Mouse (Mus musculus) skeletal muscle tissue, adult 2 months (tissue): Measurements from ENCODE around the gene Hdlbp.
A peak's percentile ranks its signal among the peaks of the same experiment; 100 is the strongest.

Source experiments
- DNase-seq: peaks from one replicate; pipeline ENCODE4 v3.0.0-alpha.2; 2012; ENCODE audit warnings: low read depth, low spot score

Gene Hdlbp

DNA sequence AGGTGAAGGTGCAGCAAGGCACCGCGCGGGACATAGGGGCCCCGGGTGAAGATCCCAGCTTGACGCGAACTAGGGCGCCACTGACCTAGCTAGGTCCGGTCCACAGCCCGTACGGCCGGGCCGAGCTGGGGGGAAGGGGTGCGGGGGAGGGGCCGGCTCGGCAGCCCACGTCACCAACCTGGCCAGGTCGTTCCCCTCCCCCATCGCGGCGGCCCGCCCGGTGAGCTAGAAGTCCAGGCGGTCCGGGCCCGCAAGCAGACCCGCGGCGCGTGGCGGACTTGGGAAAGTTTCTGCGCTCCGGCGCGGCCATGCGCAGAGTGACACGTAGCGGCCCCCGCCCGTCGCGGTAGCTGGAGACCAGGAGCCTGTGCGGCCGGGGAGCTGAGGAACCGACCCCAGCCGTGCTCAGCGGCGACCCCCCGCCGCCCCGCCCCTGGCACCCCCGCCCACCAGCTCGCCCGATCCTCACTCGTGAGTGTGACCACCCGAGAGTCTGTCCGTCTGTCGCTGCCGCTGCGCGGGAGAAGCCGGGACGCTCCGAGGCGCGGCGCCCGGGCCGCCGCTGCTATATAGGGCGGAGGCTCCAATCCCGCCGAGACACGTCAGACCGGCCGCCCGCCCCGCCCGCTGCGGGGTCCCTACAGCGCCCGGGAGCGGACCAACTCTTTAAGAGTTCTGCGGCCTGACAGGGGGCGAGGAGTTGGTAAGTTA lies 33.3 kb downstream of the Hdlbp start:
- peak; percentile 65 for DNase-seq

DNA sequence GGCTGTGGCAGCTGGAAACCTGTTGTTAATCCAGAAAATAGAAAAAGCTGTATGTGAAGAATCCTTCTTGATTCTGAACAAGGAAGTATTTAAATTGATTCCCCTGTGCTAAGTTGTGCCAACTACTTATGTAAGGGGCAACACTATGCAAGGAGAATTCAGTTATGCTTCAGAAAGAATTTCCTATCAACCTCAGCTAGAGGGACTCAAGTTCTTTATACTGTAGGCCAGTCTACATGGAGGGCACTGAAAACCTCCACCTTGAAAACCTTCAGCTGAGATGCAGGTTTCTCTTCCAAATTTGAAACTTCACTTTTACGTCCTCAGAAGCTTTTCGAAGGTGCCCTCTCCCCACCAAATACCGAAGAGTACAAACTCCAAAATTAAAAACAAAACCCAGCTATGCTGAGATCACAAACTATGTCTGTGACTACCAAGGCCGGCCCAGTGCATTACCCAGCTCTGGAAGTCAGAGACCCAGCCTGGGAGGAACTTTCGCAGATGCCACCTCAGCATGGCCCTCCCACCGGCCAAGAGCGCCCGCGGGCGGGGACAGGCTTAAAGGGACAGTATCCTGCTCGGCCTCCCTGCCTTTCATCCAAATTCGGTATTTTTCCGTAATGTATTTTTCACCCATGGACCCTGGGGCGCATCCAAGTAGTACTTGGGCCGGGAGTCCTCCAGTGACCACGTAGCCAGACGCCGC lies 34.1 kb downstream of the Hdlbp start:
- peak; percentile 74 for DNase-seq

GRCm38 (mm10) chr1:93439321-93439720 lies 39.3 kb downstream of the Hdlbp start:
- no peak for DNase-seq

- no peak for DNase-seq
Observed at GRCm38 (mm10) chr1:93432087-93432486, 46.5 kb downstream of the Hdlbp start.

- DNase-seq = no peak
Observed at GRCm38 (mm10) chr1:93403403-93403802, 75.2 kb downstream of the Hdlbp start.

DNA sequence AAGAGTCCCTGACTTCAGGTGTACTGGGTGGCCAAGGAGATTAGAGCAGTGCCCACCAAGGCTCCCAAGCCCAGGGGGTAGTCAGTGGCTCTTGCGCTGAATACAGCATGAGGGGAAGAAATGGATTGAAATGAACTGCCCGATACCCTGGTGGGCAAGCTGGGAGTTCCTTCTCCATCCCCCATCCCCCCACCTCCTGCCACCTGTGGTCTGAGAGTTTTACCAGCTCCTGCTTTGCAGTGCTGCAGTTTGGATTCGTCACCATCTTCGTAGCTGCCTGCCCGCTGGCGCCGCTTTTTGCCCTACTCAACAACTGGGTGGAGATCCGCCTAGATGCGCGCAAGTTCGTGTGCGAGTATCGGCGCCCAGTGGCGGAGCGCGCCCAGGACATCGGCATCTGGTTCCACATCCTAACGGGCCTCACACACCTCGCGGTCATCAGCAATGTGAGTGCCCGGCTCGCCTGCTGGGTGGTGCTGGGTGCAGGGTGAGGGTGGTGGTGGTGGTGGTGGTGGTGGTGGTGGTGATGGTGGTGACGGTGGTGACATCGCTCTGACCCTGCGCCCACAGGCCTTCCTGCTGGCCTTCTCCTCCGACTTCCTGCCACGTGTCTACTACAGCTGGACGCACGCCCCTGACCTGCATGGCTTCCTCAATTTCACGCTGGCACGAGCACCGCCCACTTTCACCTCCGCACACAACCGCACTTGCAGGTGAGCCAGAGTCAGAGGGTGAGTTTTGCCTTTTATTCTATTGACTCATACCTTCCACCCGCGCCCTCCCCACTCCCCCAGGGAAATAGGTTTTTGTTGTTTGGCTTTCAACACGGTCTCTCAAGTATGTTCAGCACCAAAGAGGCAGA lies 77.2 kb downstream of the Hdlbp start:
- DNase-seq = no peak

- no peak for DNase-seq
Observed at GRCm38 (mm10) chr1:93388906-93389305, 89.7 kb downstream of the Hdlbp start.

DNA sequence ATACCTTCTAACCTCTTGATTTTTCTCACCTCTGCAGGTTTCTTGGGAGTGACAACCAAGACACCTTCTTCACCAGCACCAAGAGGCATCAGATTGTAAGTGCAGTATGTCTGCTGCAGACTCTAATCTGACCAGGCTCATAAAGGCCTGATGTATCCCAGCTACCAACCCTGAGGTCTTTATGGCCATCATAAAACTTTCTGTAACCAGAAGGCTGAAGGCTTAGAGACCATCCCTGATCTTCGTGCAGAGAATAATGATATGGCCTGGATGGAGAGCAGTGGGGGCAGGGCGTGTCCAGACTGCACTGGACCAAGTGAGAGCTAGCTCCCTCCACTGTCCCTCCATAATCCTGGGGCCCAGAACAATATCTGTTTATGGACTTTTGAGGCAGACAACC lies 91.4 kb downstream of the Hdlbp start:
- no peak for DNase-seq

DNA sequence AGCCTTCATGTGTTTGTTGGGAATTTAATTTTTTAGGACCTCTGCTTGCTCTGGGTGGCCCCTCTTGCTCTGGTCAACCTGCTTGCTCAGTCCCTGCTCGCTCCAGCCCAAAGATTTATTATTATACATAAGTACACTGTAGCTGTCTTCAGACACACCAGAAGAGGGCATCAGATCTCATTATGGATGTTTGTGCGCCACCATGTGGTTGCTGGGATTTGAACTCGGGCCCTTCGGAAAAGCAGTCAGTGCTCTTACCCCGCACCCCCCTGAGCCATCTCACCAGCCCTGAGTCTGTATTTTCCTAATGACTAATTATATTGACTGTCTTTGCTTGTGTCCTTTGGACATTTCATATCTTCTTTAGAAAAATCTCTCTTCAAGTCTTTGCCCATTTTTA lies 99.5 kb downstream of the Hdlbp start:
- no peak for DNase-seq

GRCm38 (mm10) chr1:93377307-93377706 lies 101.3 kb downstream of the Hdlbp start:
- no peak for DNase-seq

DNA sequence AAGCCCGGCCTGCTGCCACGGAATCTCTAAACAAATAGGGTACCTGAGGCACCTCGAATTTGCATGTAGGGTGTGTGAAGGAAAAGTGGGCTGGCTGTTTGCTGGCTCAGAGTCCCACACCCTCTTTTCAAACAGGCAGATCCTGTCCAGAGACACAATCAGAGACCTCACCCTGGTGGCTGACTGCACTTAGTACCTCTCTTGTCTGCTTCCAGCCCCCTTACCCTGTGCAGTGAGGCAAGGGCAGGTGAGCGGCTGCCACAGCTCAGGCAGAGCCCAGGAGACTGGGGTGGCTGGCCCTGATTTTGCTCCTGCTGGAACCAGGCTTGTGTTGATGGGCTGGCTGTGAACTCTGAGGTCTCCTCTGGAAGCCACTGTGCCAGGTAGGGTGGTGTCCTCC lies 105.0 kb downstream of the Hdlbp start, which contains the start of gene Ano7:
Ano7 (plus strand) TSS at position 266 of the 400 bp plus-strand sequence.
- DNase-seq = no peak

DNA sequence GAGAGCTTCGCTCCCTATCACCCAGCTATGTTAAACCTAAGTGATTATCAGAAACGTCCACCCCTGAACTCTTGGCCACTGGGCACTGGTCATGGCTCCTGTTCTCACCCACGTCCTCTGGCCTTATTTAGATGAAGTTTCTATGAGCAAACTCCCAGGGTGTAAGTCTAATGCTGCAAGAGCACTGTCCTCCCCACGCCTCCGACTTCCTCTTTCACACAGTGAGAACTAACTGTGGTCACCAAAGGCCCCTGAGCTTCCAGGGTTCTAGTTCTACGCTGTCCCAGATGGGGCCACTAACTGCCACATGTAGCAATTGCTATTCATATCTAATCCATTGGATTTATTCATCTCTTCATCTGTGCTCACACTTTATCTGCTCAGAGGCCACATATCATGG lies 113.0 kb downstream of the Hdlbp start:
- DNase-seq = no peak

DNA sequence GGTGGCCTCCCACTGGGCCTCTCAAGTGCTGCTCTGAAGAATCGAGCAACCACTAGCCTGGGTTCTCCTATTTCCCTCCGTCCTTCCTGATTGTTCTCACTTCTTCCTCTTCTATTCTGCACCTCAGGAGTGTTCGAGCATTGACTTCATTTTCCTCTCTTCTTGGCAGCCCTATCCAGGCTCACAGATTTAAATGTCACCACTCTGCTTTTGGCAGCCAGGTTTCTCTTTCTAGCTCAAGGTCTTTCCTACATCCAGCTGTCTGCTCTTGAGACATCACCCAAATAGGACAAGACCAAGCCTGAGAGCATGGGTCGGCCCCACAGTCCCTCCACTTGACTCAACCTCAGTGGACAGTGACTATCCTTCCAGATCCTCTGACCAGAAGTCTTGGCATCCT lies 116.0 kb downstream of the Hdlbp start:
- DNase-seq = no peak
